Mouse (Mus musculus) hindbrain, postnatal 0 days (tissue): ENCODE measurements around the gene Vps8. TPM values are rescaled to one million over a fixed set of nuclear protein-coding genes. Genes with fewer than 3 reads are reported as not detected.

Experiments used
- ATAC-seq: fragments of 200-750 bp; cut with Nextera tagmentation; 2 replicates; pipeline ENCODE4 v1.8.0; 2017; ENCODE audit warnings: mild to moderate bottlenecking, moderate TSS enrichment, moderate library complexity
- DNase-seq: peaks from one replicate; pipeline ENCODE4 v3.0.0-alpha.2; 2015; ENCODE audit warnings: low spot score
- H3K27ac ChIP-seq: fragments of 300-500 bp; sonication (generic); 2 replicates; pipeline ENCODE4 v1.5.1; 2014; ENCODE audit warnings: mild to moderate bottlenecking
- H3K27me3 ChIP-seq: fragments of 300-500 bp; sonication (generic); 2 replicates; pipeline ENCODE4 v1.6.1; 2014; ENCODE audit warnings: low read length, mixed read lengths; ENCODE audit not compliant: insufficient read depth
- H3K36me3 ChIP-seq: fragments of 300-500 bp; sonication (generic); 2 replicates; pipeline ENCODE4 v1.6.1; 2014; ENCODE audit warnings: low read length, mixed read lengths; ENCODE audit not compliant: insufficient read depth
- H3K4me1 ChIP-seq: fragments of 300-500 bp; sonication (generic); 2 replicates; pipeline ENCODE4 v1.6.1; 2014; ENCODE audit warnings: antibody characterized with exemption, low read length, mixed read lengths; ENCODE audit not compliant: insufficient read depth
- H3K4me2 ChIP-seq: fragments of 300-500 bp; sonication (generic); 2 replicates; pipeline ENCODE4 v1.6.1; 2014; ENCODE audit warnings: low read depth, mild to moderate bottlenecking, low read length, moderate library complexity, mixed read lengths
- H3K4me3 ChIP-seq: fragments of 300-500 bp; sonication (generic); 2 replicates; pipeline ENCODE4 v1.5.1; 2014; ENCODE audit warnings: low read length
- H3K9ac ChIP-seq: fragments of 300-500 bp; sonication (generic); replicated peaks from 2 replicates; pipeline ENCODE4 v1.6.1; 2014; ENCODE audit warnings: mild to moderate bottlenecking, low read length, moderate library complexity, mixed read lengths
- H3K9me3 ChIP-seq: fragments of 300-500 bp; sonication (generic); 2 replicates; pipeline ENCODE4 v1.6.1; 2016; ENCODE audit warnings: low read length, mixed read lengths
- CTCF ChIP-seq: IDR thresholded peaks from 2 replicates; pipeline ENCODE4 v1.5.1; 2016; ENCODE audit warnings: antibody characterized with exemption, control low read depth, low read depth
- WGBS: fragments of 180-500 bp; shearing (Covaris S2); extraction: QIAGEN DNeasy Blood & Tissue Kit; methylation state at CpG from one replicate; pipeline ENCODE4 v1.1.7; 2014; 5-methylcytosine and 5-hydroxymethylcytosine counted together
- polyA plus RNA-seq: library from polyadenylated mRNA; unstranded; fragments of >200 nt; fragmentation: Nextera tagmentation; extraction: Ambion mirVana; gene quantifications from 2 replicates; pipeline ENCODE4 v1.2.1, GENCODE M21; 2015
- total RNA-seq: library from RNA; depleted of rRNA; stranded (reverse); fragments of >200 nt; gene quantifications from 2 replicates; pipeline ENCODE4 v1.2.3, GENCODE M21; 2014

The Vps8 gene
- total and polyA plus RNA-seq, 2 experiments from 2014 or later, result 21.2 to 39.9 TPM

DNA sequence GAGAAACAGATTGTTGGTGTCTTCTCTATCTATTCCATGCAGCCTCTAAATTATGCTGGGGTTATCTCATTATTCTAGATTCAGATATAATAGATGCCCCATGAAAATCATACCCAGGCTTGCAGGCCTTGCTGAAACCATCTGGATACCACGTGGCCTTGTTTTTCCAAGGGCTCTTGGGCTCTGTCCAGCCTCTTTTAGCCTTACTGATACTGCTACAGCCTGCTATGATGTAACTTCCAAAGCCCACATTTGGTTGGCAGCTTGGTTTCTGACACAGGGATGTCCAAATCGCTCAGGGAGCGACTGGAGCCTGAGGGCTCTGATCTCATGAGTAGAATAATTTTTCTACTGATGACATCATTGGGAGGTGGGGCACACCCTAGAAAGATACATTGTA is 223.0 kb downstream of the Vps8 start:
- WGBS, result 75% methylated on average over 3 of the region's 3 CpGs
- Histone ChIP-seq H3K4me2 (no peak overlapping the region), H3K36me3 (peaks cover 5% of the 10 kb centered on the region), H3K27ac (peak overlapping the region; percentile 27; the same call in 1 of the 2 replicates), H3K4me1 (0 out of 2 replicates have a peak, but pooled peaks cover 8% of the 10 kb centered on the region), H3K9ac (no peak overlapping the region), H3K9me3 (no peaks in the 10 kb centered on the region), H3K27me3 (no peaks in the 10 kb centered on the region), H3K4me3 (no peak overlapping the region)
- TF ChIP-seq CTCF, result no peak
- no peak for ATAC-seq
- DNase-seq, result no peak

GRCm38 (mm10) chr16:21646496-21646895 is 223.6 kb downstream of the Vps8 start:
- Histone ChIP-seq H3K4me2 (no peak overlapping the region), H3K27ac (peak overlapping the region; percentile 27; the same call in 1 of the 2 replicates), H3K4me1 (0 out of 2 replicates have a peak, but pooled peaks cover 8% of the 10 kb centered on the region), H3K36me3 (peaks cover 4% of the 10 kb centered on the region), H3K4me3 (no peak overlapping the region), H3K27me3 (no peaks in the 10 kb centered on the region), H3K9ac (no peak overlapping the region), H3K9me3 (no peaks in the 10 kb centered on the region)
- 47% methylated on average over 3 of the region's 3 CpGs for WGBS
- TF ChIP-seq CTCF, result no peak
- ATAC-seq (peak; percentile 35; the same call in 1 of the 2 replicates), DNase-seq (peak; percentile 28)

- H3K27ac ChIP-seq, result no peak overlapping the region
- TF ChIP-seq CTCF, result no peak
- H3K4me1 ChIP-seq, result 0 out of 2 replicates have a peak, but pooled peaks cover 4% of the 10 kb centered on the region
- H3K36me3 ChIP-seq, result peaks cover 11% of the 10 kb centered on the region
- no peak overlapping the region for H3K9ac ChIP-seq
- WGBS, result 83% methylated on average over 4 of the region's 4 CpGs
- no peak overlapping the region for H3K4me3 ChIP-seq
- no peaks in the 10 kb centered on the region for H3K27me3 ChIP-seq
- no peak for ATAC-seq
- H3K9me3 ChIP-seq, result no peaks in the 10 kb centered on the region
- H3K4me2 ChIP-seq, result no peak overlapping the region
- no peak for DNase-seq
Observed at GRCm38 (mm10) chr16:21648800-21649199, 225.9 kb downstream of the Vps8 start.

DNA sequence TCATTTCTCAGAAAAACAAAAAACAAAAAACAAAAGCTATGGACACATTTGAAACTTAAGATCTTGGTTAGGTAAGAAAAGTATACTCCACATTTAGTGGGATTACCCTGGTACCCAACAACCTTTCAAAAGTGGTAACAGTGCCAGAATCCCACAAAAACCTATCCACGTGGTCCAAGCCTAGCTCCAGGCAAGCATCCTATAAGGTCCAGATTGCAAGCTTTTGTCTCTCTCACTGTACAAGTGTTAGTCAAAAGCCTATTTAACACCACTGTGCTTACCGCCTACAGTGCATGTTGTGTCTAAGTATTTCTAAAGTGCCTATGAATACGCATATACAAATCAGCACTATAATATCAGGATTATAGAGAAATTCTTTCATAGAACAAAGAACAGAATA is 227.4 kb downstream of the Vps8 start:
- peaks cover 3% of the 10 kb centered on the region; the same call in 1 of the 2 replicates for H3K4me1 ChIP-seq
- H3K4me3 ChIP-seq, result no peak overlapping the region
- 71% methylated on average over 3 of the region's 3 CpGs for WGBS
- no peak overlapping the region for H3K4me2 ChIP-seq
- DNase-seq (no peak), ATAC-seq (no peak)
- H3K27me3 ChIP-seq, result no peaks in the 10 kb centered on the region
- peaks cover 11% of the 10 kb centered on the region for H3K36me3 ChIP-seq
- H3K27ac ChIP-seq, result no peak overlapping the region
- H3K9me3 ChIP-seq, result no peaks in the 10 kb centered on the region
- no peak overlapping the region for H3K9ac ChIP-seq
- TF ChIP-seq CTCF, result no peak

GRCm38 (mm10) chr16:21651161-21651560 is 228.2 kb downstream of the Vps8 start:
- Histone ChIP-seq H3K27me3 (no peaks in the 10 kb centered on the region), H3K27ac (no peak overlapping the region), H3K4me3 (no peak overlapping the region), H3K36me3 (peaks cover 11% of the 10 kb centered on the region), H3K4me1 (peaks cover 11% of the 10 kb centered on the region; the same call in 1 of the 2 replicates), H3K4me2 (no peak overlapping the region), H3K9me3 (no peaks in the 10 kb centered on the region), H3K9ac (no peak overlapping the region)
- no peak for TF ChIP-seq CTCF
- ATAC-seq (no peak), DNase-seq (no peak)
- WGBS, result 87% methylated on average over 4 of the region's 4 CpGs

DNA sequence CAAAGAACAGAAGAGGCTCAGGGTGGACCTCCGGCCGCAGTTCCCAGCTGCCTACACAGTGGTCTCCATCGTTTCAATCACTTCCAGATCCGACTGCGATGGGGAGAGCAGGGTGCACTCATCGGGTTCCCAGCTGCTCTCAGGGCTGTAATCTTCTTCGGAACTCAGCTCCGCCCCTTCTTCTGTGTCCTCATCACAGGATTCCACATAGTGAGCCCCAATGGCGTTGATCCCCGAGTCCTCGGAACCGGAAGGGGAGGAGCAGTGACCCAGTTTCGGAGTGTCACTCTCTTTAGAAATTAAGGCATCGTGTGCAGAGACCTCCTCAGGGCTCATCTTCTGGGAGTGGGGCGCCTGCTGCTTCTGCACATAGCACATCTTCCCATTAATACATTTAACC is 230.2 kb downstream of the Vps8 start:
- no peaks in the 10 kb centered on the region for H3K27me3 ChIP-seq
- no peak overlapping the region for H3K4me2 ChIP-seq
- 79% methylated on average over 15 of the region's 15 CpGs for WGBS
- DNase-seq (no peak), ATAC-seq (no peak)
- H3K36me3 ChIP-seq, result peaks cover 11% of the 10 kb centered on the region
- no peak overlapping the region for H3K27ac ChIP-seq
- peaks cover 11% of the 10 kb centered on the region; the same call in 1 of the 2 replicates for H3K4me1 ChIP-seq
- no peak for TF ChIP-seq CTCF
- no peak overlapping the region for H3K4me3 ChIP-seq
- no peak overlapping the region for H3K9ac ChIP-seq
- no peaks in the 10 kb centered on the region for H3K9me3 ChIP-seq

DNA sequence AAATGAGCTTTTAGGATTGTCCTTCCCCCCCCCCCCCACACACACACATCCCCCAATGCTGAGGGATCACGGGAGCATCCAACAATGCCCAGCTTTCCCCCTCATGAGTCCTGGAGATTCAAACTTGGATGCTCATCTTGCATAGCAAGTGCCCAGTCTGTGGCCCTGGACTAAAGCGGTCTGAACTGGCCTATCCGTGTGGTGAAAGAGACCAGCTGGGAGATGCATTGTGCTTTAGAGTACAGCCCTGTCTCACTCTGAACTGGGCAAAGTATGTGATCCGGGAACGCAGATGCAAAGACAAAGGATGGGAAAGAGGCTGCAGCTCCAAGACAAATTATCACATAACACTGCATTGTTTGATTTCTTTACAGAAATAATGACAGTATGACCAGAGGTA is 231.5 kb downstream of the Vps8 start:
- peaks cover 14% of the 10 kb centered on the region; the same call in 1 of the 2 replicates for H3K36me3 ChIP-seq
- H3K4me2 ChIP-seq, result no peak overlapping the region
- no peaks in the 10 kb centered on the region for H3K9me3 ChIP-seq
- peak; percentile 43 for DNase-seq
- peak overlapping the region; percentile 71 for H3K27ac ChIP-seq
- H3K4me3 ChIP-seq, result no peak overlapping the region
- no peak for TF ChIP-seq CTCF
- H3K27me3 ChIP-seq, result no peaks in the 10 kb centered on the region
- no peak overlapping the region for H3K9ac ChIP-seq
- peak; percentile 85 for ATAC-seq
- peaks cover 11% of the 10 kb centered on the region; the same call in 1 of the 2 replicates for H3K4me1 ChIP-seq
- 18% methylated on average over 5 of the region's 5 CpGs for WGBS
